Mouse (Mus musculus) gastrocnemius, postnatal 14 days (tissue): Measurements from ENCODE around the gene Tmprss15. TPM values are rescaled to one million over a fixed set of nuclear protein-coding genes. Genes with fewer than 3 reads are reported as not detected.

ENCODE experiments used
- DNase-seq: peaks from one replicate; pipeline ENCODE4 v3.0.0; 2021; ENCODE audit warnings: mixed read lengths
- intact Hi-C: fragments of 180-260 bp; cut with DNase I; formaldehyde crosslinking; loops from one replicate; pipeline ENCODE4 v1.15.1; 2025; ENCODE audit warnings: low total_unique reads
- long read RNA-seq, 2 experiments: library from polyadenylated mRNA; stranded (forward); transcript quantifications; one replicate each; pipeline ENCODE4 v2.0.0; 2021
- total RNA-seq, 2 experiments: library from RNA; stranded (reverse); gene quantifications; 2 replicates each; pipeline ENCODE4 v1.2.3; 2021

The Tmprss15 gene
- not detected for total RNA-seq
- long read RNA-seq, experiment 1, result 0 reads
- long read RNA-seq, experiment 2, result 0 reads

DNA sequence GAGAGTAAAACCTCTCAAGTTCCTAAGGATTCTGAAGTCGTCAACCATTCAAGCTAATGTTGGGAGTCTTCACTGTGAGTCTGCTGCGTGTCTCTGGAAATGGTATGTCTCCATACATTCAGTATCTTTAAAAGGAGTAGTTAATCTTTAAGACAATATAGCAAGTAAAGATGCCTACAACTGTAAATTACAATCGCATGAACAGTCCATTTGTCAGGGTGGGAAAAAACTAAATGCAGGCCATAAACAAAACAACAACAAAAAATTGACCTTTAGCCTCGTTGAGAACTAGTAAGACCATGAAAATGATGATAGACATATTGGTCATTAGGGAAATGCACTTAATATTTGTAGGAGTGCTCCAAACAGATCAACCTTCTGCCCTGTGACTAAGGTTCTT lies at the start of gene Tmprss15:
Gene Tmprss15, minus strand, starts transcription at position 101 of the 400 bp plus-strand sequence.
- DNase-seq, result no peak
- intact Hi-C loops, result no loop called here

DNA sequence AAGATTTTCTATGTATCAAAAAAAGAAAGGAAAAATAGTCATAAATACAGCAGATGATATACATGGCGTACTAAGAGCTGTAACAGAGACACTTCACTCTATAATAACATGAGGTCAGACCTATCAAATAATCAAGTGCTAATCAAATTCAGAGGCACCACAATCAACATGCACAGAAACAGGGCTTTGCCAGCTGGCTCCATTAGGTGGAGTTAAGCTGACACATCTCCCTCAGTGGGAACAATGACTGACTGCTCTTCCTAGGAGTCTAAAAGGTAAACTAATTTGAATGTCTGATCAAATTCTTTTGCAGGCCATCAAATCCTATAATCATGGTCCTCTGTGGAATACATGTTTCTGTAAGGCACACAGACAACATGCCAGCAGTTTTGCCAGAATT lies 24.0 kb upstream of the Tmprss15 start:
- intact Hi-C loops, result no loop called here
- no peak for DNase-seq

DNA sequence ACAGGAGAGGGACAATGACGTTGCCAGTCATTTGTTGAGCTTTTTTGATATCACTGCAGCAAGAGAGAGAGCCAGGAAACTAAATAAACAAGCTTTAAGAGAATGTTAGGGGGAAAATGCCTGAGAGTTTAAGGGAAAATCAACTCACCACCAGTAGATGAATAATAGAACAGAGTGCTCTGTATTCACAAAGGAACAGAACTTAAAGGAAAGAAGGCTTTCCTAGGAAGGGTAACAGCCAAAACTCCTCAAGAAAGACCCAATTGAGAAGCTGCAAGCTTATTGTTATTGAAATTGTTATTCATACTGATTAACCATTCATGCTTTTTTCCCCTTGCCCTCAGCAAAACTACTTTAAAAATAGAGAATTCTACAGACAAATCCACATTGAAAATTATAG lies 18.6 kb upstream of the Tmprss15 start:
- no peak for DNase-seq
- intact Hi-C loops, result no loop called here

DNA sequence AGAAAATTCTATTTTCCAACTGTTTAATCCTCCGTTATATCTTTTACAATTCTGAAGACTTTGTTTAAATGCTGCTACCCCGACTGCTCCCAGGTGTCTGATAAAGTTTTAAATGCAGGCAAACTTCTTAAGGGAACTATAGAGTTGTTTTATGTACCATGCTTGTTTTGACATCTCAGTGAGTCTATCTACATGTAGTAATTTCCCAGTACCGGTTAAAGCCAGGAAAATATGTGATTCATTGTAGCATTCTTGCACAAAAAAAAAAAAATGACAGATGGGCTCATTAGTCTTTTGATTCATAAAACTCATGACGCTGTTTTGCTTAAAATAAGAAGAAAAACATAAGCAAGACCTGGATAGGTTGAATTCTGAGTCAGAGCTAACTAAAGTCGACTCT lies 18.1 kb upstream of the Tmprss15 start:
- intact Hi-C loops, result no loop called here
- no peak for DNase-seq

DNA sequence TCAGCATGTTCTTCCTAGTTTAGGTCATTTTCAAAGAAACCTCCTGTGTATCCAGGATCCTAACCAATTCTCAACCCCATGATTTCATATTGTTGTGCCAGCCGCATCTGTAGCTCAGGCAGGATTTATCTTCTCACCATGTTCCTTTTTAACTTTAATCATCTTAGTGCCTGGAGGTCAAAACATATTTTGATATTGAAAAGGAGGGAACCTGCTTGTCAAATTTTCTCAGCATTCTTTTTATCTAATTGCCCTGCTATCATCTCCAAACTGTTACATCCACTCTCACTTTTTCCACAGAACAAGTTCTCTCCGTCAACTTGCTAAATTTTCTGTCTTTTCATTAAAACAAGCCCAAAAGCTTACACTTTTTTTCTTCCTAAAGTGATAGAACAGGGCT lies 9.4 kb upstream of the Tmprss15 start:
- DNase-seq, result no peak
- intact Hi-C loops, result no loop called here

DNA sequence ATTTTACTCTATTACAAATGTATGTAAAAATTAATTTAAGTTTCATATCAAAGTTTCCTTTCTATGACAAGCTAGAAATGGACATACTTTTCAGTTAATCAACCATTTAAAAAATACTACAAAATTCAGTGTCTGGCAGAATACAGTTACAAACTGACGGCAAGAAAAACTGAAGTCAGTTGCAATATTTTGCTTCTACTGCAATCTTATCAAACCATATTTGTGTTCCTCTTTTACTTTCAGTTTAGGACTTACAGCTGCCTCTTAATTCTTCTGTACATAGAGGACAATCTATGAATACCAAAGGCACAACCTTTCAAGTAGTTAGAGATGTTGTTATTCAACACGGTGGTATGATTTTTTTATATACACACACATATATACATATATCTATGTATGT lies 7.4 kb upstream of the Tmprss15 start:
- intact Hi-C loops, result no loop called here
- DNase-seq, result no peak

DNA sequence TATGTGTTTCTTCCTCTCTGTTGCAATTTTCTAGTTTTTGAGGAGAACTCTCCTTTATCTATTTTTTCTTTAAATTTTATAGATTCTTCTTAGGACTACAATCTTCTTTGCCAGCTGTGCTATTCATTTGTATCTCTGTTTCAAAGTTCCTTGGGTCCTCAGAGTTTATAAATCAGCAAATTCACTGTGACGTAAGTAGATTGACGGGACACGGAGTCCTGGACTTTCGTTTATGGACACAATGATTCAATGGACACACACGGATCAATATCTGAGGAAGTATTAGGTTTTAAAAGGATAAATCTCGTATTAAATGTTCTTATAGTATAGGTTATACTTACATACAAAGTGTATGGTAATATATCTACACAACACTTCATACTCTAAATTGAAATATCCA lies 4.3 kb downstream of the Tmprss15 start:
- no peak for DNase-seq
- intact Hi-C loops, result no loop called here

DNA sequence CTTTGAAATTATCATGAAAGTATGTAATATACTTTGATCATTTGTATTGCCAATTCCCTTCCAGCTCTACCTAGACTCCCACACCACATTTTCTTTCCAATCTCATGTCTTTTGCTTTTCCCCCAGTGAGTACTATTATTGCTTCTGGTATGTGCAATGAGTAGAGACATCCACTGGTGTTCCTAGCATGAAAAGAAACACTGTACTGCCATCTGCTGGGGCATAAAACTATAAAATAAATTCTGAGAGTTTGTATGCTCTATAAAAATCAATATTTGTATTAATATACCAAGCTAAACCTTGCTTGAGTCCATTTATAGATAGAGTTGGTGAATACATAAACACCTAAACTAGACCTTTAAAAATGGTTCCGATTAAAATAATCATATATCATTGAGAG lies 27.0 kb downstream of the Tmprss15 start:
- intact Hi-C loops, result loop anchor here (10.0 kb wide), 1 partner anchor 89 kb away; no protein-coding TSS in a partner anchor
- no peak for DNase-seq

DNA sequence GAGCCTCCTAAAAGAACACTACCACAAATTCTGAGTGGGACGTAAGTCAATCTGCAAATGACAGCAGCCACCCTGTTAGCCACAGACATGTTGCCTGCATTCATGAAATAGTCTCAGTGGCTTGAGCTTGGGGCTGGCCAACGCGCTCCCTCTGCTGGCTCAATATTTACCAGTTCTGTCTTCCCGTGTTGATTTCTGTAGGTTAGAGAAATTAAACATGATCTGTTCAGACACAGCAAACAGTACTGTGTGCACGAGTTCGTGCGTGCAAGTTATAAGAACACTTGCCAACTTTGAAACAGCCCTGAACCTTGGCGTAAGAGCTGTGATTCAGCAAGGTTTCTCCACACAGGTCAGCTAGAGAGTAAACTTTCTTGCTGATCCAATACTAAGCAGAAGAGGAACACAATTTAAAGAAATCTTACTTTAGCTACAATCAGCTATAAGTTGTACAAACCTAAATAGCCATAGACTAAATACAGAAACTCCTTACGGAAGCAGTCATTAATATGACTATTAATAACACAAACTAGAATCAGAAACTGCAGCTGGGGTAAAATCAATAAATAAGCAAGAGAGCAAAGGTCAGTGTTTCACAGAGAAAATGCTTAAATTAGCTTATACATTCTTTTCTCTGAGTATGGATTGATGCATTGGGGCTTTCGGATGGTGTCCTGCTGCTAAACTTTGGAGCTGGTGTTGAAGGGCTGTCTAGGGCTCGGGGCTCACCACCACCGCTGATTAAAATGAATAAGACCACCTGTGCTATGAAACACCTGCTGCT lies 31.9 kb downstream of the Tmprss15 start:
- peak; percentile 5 for DNase-seq
- intact Hi-C loops, result no loop called here

DNA sequence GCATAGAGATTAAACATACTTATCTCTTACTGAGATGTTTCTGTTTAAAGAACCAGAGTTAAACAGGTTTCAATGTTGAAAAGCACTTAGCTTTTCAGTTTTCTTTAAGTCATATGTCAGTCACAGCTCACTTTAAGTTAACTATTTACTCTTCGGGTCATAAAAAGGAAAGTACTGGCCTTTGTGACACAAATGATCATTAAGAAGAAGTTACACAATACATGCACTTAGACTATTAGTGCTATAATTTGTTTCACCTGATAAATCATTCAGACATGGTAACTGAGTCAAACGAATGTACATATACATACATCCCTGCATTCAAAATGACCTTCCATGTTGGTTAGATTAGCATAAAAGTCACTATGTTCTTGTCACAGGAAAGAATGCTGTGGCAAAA lies 58.3 kb downstream of the Tmprss15 start:
- no peak for DNase-seq
- intact Hi-C loops, result no loop called here

DNA sequence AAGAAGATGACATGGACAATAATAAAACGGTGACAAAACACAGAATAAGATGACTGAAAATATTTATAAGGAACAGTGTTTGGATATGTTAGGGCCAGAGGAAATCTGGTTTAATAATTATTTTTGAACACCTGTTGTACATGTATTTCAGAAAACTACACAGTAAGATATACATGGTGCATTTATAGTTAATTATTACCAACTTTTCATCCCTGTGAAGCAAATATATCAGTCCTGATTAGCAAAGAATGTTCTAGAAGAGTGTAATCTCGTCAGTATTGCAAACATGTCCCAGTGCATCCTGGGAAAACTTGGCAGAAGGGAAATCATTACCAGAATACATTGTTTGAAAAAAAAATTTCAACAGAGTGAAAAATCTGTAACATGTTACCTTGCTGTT lies 88.1 kb downstream of the Tmprss15 start:
- DNase-seq, result no peak
- intact Hi-C loops, result no loop called here

DNA sequence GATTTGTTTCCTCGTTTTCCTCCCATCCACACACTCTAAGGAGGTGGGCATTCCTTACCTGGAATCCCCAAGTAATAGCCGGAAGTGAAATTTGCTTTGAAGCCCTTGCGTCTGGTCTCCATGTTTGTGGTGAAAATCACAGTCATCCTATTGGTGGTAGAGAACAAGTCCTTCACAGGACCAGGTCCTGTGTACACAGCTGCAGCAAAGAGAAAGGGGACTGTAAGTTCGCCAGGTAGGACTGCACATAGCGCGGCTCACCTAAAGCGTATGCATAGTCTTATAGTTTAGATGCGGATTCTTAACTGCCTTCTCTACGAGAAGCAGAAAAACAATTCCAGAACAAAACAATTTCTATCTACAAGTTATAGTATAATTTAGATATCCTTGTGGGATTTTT lies 89.2 kb downstream of the Tmprss15 start:
- intact Hi-C loops, result no loop called here
- DNase-seq, result no peak

DNA sequence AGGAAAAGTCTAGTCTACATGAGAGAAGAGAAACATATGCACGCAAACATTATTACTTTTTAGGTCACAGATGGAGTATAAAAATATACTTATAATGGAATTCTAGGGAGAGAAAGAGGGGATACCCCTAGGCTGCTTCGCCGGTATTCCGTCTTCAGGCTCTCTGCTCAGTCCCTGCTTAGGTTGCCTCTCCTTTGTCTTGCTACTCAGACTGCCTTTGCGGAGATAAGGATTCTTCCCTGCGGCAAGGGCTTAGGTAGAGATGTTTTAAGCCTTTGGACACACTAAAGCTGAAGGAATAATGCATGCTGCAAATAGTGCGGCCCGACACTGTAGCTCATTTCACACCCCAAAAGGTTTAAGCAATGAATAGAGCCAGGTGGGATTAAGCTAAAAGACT lies 114.5 kb downstream of the Tmprss15 start:
- intact Hi-C loops, result loop anchor here (10.0 kb wide), 1 partner anchor 88 kb away; no protein-coding TSS in a partner anchor
- DNase-seq, result no peak

DNA sequence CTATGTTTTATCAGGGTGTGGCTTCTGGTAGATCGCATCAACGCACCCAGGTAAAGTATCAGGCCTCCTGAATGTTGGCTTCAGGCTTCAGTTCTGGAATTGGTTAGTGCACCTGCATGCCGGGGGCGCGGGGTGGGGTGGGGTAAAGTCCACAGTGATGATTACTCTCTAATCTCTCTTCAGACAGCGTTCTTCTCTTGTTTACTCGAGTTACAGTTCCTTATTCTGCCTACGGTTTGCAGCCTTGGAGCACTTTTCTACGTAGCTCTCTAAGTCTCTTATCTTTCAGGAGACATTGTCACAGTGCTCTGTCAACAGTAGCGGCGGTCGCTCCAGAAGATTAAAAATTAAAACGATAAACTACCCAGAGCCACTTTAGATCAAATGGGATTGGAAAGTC lies 116.8 kb downstream of the Tmprss15 start:
- DNase-seq, result no peak

DNA sequence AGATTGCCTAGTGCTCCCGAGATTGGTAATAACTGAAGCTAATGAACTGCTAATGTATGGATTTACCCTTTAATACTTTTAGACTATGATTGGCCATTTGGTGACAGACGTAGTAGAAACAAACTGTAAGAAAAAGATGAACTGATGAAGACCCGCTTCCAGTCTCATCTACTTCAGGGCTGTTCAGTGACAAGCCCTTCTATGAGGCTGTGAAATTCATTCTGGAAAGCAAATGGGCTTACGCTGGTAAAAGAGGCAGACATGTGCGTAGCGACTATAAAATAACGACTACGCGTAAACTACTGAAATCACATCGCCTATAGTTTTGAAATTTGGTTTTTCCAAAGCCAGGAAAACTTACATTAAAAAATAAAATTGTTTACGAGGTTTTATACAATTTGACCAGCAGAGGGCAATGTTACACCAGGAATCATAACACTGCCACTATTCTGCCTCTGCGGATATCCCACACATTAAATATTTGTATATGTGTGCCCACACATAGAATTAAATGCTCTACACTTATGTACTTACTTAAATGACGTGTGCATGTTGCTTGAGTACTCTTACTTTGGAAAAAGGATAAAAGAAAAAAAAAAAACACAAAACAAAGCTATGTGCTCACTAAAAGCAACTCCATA lies 121.7 kb downstream of the Tmprss15 start:
- intact Hi-C loops, result no loop called here
- no peak for DNase-seq

More for the DNA sequence above, 116.8 kb downstream of the Tmprss15 start:
- intact Hi-C loops, result loop anchor here (10.0 kb wide), 1 partner anchor 91 kb away; no protein-coding TSS in a partner anchor

DNA sequence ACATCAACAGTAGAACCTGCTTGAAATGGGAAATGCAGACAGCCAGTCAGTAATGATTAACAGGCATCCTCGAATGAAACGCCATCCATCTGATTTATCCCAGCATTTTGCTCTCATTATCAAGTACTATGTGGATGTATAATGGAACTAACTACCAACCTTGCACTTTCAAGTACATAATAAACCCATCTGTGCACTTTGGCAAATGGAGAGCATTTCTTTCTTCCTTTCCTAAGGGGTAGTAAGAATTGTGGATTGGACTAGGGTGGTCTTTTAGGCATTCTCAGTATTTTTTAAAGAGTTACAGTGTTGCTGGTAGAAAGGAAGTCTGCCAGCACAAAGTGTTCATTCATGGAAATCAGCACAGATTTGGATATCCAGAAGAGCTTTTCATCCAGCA lies 133.5 kb downstream of the Tmprss15 start:
- intact Hi-C loops, result no loop called here

DNA sequence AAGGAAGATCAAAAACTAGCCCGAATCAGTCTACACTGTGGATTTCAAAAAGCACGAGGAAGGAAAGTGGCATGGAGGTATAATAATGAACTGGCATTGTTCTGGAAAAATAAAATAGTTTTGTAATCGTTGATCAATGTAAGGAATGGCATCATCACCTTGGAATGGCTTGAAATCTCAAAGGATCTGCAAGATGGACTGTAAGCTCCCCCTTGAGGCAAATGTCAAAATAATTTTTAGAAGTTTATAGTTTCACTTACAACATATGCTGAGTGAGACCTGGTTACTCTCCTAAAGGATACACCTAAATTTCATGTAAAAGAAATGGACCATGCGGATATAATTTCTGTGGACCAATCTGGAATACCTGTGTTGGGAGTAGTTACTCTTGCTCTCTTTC lies 140.5 kb downstream of the Tmprss15 start:
- DNase-seq, result no peak
- intact Hi-C loops, result no loop called here

More for the DNA sequence above, 133.5 kb downstream of the Tmprss15 start:
- no peak for DNase-seq

DNA sequence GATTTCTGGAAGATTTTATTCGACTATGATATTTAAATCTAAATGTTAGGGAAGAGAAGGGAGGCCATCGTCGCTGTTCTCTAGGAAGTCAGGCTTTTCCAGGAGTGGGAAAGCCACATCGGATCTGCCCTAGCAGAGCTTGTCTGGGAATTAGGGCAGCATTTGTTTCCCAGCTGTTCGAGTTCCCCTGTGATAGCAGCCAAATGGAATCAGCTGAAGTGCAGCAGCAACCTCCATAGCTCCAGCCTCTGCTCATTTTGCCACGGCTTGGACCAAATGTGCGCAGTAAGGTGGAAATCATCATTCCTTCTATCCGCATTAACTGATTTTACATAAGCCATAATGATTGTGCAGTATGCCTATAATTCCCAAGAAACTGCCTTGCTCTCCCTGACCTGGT lies 153.1 kb downstream of the Tmprss15 start:
- intact Hi-C loops, result no loop called here
- peak; percentile 18 for DNase-seq

DNA sequence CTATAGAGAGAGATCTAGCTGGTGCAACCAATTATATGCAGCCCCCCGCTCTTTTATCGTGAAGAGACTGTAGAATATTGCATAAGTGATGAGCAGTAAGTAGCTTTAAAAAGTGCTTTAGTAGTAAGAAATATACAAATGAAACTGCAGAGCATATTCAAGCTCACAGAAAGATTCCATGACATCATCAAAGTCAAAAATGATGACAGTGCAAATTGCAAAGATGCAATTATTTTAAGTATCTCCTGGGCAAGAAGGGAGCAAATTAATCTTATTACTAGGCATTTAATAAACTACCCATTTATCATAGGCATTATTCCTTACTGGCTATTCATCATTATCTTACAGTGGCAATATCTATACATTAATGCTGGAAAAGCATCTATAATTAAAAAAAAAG lies 156.6 kb downstream of the Tmprss15 start:
- intact Hi-C loops, result no loop called here
- DNase-seq, result no peak

DNA sequence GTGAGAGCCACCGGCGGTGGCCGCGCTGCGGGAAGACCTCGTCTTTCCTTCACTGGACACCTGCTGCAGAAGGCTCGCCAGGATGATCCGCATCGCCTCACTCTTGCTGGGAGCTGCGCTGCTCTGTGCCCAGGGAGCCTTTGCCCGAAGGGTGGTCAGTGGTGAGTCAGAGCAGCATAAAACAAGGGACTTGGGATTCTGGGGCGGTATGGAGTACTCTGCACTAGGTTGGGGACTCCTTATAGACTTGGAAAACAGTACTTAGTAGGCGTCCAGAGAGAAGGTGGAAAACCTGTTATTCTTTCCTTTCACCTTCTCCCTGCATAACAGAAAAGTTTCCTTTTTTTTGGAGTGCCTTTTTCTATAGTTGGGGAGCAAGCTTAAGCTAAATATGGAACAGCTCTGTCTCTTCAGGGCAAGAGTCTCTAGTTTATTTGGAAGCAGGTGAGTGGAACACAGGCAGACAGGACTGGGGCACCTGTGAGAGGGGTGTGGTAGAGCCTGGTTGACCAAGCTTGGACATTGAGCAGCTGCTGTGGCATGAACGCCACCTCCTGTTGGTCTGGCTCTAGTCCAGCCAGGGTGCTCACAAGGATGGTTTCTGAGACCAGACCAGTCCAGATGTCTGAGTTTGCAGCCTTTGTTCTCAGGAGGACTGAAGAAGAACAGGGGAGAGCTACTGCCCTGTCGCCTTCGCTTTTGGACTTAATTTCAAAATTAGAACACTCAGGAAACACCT lies 159.4 kb downstream of the Tmprss15 start:
- DNase-seq, result peak; percentile 14
- intact Hi-C loops, result no loop called here
